Mouse (Mus musculus) neutrophil, adult 65 days (primary cell): ENCODE results near the gene Mepe. TPM values are rescaled to one million over a fixed set of nuclear protein-coding genes. Genes with fewer than 3 reads are reported as not detected.

Experiments
- total RNA-seq: library from RNA; stranded (reverse); gene quantifications from 2 replicates; pipeline ENCODE4 v1.2.4, GENCODE M21; 2023

Gene Mepe
- not detected in 2 replicates for total RNA-seq

DNA sequence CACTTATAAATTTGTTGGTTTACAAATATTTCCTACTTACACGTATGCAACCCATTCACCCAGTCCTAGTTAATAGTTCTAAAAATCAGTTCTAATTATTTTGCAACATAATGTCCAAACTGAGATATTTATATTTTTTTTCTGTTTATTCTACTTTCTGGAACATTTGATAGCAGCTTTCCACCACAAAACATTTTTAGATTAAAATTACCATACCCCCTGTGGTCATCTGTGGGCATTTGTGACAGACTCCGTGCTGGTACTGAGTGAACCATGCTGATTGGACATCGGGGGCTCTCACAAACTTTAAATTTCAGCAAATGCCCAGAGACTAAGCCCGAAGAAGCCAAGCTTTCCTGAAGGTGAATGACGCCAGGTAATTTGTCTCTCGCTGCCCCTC, at the start of gene Mepe:
Mepe (plus strand) TSS at position 301 of the 400 bp plus-strand sequence.

DNA sequence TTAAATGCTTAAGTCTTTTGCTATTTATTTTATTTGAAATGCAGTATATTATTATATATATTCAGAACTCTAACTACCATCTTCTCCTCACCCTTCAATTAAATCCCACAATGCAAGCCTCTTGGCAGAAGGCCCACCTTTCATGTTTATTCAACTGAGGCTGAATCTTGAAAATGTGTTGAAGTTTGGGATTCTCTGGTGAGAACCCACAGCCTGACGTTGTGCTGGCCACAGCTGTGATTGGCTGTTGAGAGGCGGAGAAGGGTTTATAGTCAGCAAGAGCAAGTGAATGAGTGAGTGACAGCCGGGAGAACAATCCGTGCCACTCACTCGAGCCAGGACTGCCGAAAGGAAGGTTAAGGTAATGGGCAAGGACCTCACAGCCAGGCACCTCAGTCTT, 26.1 kb upstream of the Mepe start, which contains the start of gene Ibsp:
Ibsp (plus strand) TSS at position 178 of the 400 bp plus-strand sequence.

Other genes starting within 250 kb of the Mepe start
- gene Gm17660, start 247.7 kb upstream of the Mepe start, total RNA-seq: not detected in 2 replicates
- not detected in 2 replicates for gene Sparcl1, start 211.6 kb upstream of the Mepe start, total RNA-seq
- gene Dspp, start 154.6 kb upstream of the Mepe start, total RNA-seq: not detected in 2 replicates
- gene Dmp1, start 122.7 kb upstream of the Mepe start, total RNA-seq: not detected in 2 replicates
- gene Ibsp, start 26.2 kb upstream of the Mepe start, total RNA-seq: 0.75 and 1.4 TPM in 2 replicates
- gene Spp1, start 109.8 kb downstream of the Mepe start, total RNA-seq: 13.8 and 13.9 TPM in 2 replicates
- 0.36 and 1.4 TPM in 2 replicates for gene Pkd2, start 134.1 kb downstream of the Mepe start, total RNA-seq
- gene BC005561, start 183.0 kb downstream of the Mepe start, total RNA-seq: 2.8 and 4.9 TPM in 2 replicates